Mouse (Mus musculus): ENCODE results near the gene Ube4a. TPM values are rescaled to one million over a fixed set of nuclear protein-coding genes. Genes with fewer than 3 reads are reported as not detected.

Ube4a gene
- total RNA-seq (2022) = 10 to 100 TPM; 69.7 to 84.9 (median 72.3) TPM

- DNase-seq (ENCODE audit: low spot score in 2 of 2) = peak; percentile 98 to 99
Observed at GRCm38 (mm10) chr9:44965126-44965832, at the start of gene Ube4a. Gene Ube4a (minus strand): TSS chr9:44965600.

GRCm38 (mm10) chr9:45014879-45015278 lies 49.5 kb upstream of the Ube4a start:
- DNase-seq (ENCODE audit: low spot score in 2 of 2) = no peak

- no peak for DNase-seq (ENCODE audit: low spot score in 2 of 2)
Observed at GRCm38 (mm10) chr9:45011291-45011690, 45.9 kb upstream of the Ube4a start.

- no peak for DNase-seq (ENCODE audit: low spot score in 2 of 2)
Observed at GRCm38 (mm10) chr9:45010461-45010860, 45.1 kb upstream of the Ube4a start.

- DNase-seq (ENCODE audit: low spot score in 2 of 2) = no peak
Observed at GRCm38 (mm10) chr9:45009180-45010078, 44.0 kb upstream of the Ube4a start, which contains the start of gene Cd3e. Gene Cd3e (minus strand): TSS chr9:45009627.

GRCm38 (mm10) chr9:45008342-45008741 lies 42.9 kb upstream of the Ube4a start:
- DNase-seq (ENCODE audit: low spot score in 2 of 2) = no peak

GRCm38 (mm10) chr9:45007404-45007803 lies 42.0 kb upstream of the Ube4a start:
- no peak for DNase-seq (ENCODE audit: low spot score in 2 of 2)

- DNase-seq (ENCODE audit: low spot score in 2 of 2) = no peak
Observed at GRCm38 (mm10) chr9:45000249-45000648, 34.8 kb upstream of the Ube4a start.

GRCm38 (mm10) chr9:44999776-45000175 lies 34.4 kb upstream of the Ube4a start:
- DNase-seq (ENCODE audit: low spot score in 2 of 2) = no peak

GRCm38 (mm10) chr9:44999171-44999570 lies 33.8 kb upstream of the Ube4a start:
- DNase-seq (ENCODE audit: low spot score in 2 of 2) = no peak

GRCm38 (mm10) chr9:44998138-44998537 lies 32.7 kb upstream of the Ube4a start:
- no peak for DNase-seq (ENCODE audit: low spot score in 2 of 2)

GRCm38 (mm10) chr9:44996590-44996989 lies 31.2 kb upstream of the Ube4a start:
- DNase-seq (ENCODE audit: low spot score in 2 of 2) = no peak

- DNase-seq (ENCODE audit: low spot score in 2 of 2) = no peak
Observed at GRCm38 (mm10) chr9:44994962-44995361, 29.6 kb upstream of the Ube4a start.

- no peak for DNase-seq (ENCODE audit: low spot score in 2 of 2)
Observed at GRCm38 (mm10) chr9:44993268-44993667, 27.9 kb upstream of the Ube4a start.

- DNase-seq (ENCODE audit: low spot score in 2 of 2) = no peak
Observed at GRCm38 (mm10) chr9:44992271-44992670, 26.9 kb upstream of the Ube4a start.

- no peak for DNase-seq (ENCODE audit: low spot score in 2 of 2)
Observed at GRCm38 (mm10) chr9:44991821-44992220, 26.4 kb upstream of the Ube4a start.

- no peak for DNase-seq (ENCODE audit: low spot score in 2 of 2)
Observed at GRCm38 (mm10) chr9:44986976-44987375, 21.6 kb upstream of the Ube4a start.

GRCm38 (mm10) chr9:44986242-44986781 lies 20.9 kb upstream of the Ube4a start:
- no peak for DNase-seq (ENCODE audit: low spot score in 2 of 2)

- no peak for DNase-seq (ENCODE audit: low spot score in 2 of 2)
Observed at GRCm38 (mm10) chr9:44985721-44986161, 20.3 kb upstream of the Ube4a start.

- no peak for DNase-seq (ENCODE audit: low spot score in 2 of 2)
Observed at GRCm38 (mm10) chr9:44983001-44983400, 17.6 kb upstream of the Ube4a start.

GRCm38 (mm10) chr9:44982531-44982930 lies 17.1 kb upstream of the Ube4a start:
- no peak for DNase-seq (ENCODE audit: low spot score in 2 of 2)

GRCm38 (mm10) chr9:44982081-44982480 lies 16.7 kb upstream of the Ube4a start:
- DNase-seq (ENCODE audit: low spot score in 2 of 2) = no peak

All from layer of hippocampus, adult 8-10 months (tissue).